Mouse (Mus musculus) Patski (cell line): ENCODE results near the gene 1110032A03Rik. TPM values are rescaled to one million over a fixed set of nuclear protein-coding genes. Genes with fewer than 3 reads are reported as not detected.

Experiments
- ATAC-seq: fragments of 100-300 bp; one replicate; pipeline ENCODE4 v1.8.0; 2021
- CTCF ChIA-PET: fragments of 350-600 bp; sonication (Branson Sonifier 250); formaldehyde crosslinking; loops from one replicate; lab custom pipeline; 2022; ENCODE audit warnings: inconsistent platforms; lab: Charles Lee
- POLR2A ChIA-PET: fragments of 350-600 bp; sonication (Branson Sonifier 250); formaldehyde crosslinking; loops from one replicate; lab custom pipeline; 2022; ENCODE audit warnings: antibody characterized with exemption, inconsistent platforms; lab: Charles Lee
- DNase-seq: peaks from one replicate; pipeline ENCODE4 v3.0.0-alpha.2; 2011; ENCODE audit warnings: low read depth, low spot score
- H3K27me3 ChIP-seq: fragments of 371-371 bp; one replicate; pipeline ENCODE4 v1.5.1; 2021
- CTCF ChIP-seq: fragments of 100-300 bp; IDR thresholded peaks from one replicate; pipeline ENCODE4 v1.5.1; 2021
- in situ Hi-C: fragments of 300-500 bp; cut with MboI; formaldehyde crosslinking; loops from 3 replicates; pipeline ENCODE4 v1.11.1; 2018; ENCODE audit warnings: low pct_unique_long_range_greater_than_20kb, mixed read lengths
- polyA plus RNA-seq: library from polyadenylated mRNA; unstranded; gene quantifications from one replicate; pipeline ENCODE4 v1.2.3, GENCODE M21; 2021

The 1110032A03Rik gene
- polyA plus RNA-seq: 28.6 TPM

GRCm38 (mm10) chr9:50774991-50775612 lies at the start of gene 1110032A03Rik, which contains the start of gene Alg9:
Gene 1110032A03Rik (minus strand): TSS chr9:50775520.
Gene Alg9 (plus strand): TSS chr9:50775019.
- CTCF ChIA-PET: interaction anchor here (1.4 kb wide), 1 partner anchor 12 kb away, joined by 6 read pairs; no protein-coding TSS in a partner anchor
- no peak for DNase-seq
- ATAC-seq: peak; percentile 49
- no peak for TF ChIP-seq CTCF
- no peaks in the 10 kb centered on the region for H3K27me3 ChIP-seq
- POLR2A ChIA-PET: interaction anchor here (0.6 kb wide), 1 partner anchor 1664 kb away, joined by 3 read pairs; no protein-coding TSS in a partner anchor
- in situ Hi-C loops: no loop called here

DNA sequence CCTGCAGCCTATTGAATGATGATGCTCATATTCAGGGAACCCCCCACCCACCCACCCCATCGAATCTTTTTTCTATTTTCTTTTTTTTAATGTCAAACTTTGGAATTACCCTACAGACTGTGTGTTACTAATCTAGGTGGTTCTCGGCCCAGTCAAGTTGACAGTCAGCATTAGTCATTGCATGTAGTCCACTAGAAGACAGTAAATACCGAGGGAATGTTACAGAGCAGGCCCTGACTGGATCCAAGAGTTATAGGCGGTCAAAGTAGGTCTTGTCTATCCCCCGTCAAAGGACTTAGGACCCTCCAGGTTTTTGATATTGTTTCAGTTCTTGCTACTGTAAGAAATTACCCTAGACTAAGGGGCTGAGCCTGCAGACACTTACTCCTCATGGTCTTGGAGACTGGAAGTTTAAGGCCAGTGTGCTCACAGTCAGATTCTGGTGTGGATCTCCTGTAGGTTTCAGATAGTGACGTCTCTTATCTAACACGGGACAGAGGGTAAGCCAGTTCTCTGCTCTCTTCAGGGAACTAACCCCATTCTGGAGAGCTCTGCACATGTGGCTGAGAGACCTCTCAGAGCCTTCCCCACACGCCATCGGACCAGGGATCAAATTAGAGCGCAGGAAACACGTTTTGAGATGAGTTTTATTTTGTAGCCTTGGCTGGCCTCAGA lies 48.6 kb upstream of the 1110032A03Rik start:
- in situ Hi-C loops: loop anchor here (25.0 kb wide), 1 partner anchor 463 kb away; the partner anchor contains the start of gene Colca2
- TF ChIP-seq CTCF: no peak
- ATAC-seq (no peak), DNase-seq (no peak)
- ChIA-PET POLR2A (interaction anchor here (1.2 kb wide), 1 partner anchor 11 kb away, joined by 3 read pairs; no protein-coding TSS in a partner anchor), CTCF (interaction anchor here (1.0 to 1.2 kb wide), 2 partner anchors 12 to 31 kb away, joined by 3 read pairs; no protein-coding TSS in a partner anchor)
- H3K27me3 ChIP-seq: no peaks in the 10 kb centered on the region

DNA sequence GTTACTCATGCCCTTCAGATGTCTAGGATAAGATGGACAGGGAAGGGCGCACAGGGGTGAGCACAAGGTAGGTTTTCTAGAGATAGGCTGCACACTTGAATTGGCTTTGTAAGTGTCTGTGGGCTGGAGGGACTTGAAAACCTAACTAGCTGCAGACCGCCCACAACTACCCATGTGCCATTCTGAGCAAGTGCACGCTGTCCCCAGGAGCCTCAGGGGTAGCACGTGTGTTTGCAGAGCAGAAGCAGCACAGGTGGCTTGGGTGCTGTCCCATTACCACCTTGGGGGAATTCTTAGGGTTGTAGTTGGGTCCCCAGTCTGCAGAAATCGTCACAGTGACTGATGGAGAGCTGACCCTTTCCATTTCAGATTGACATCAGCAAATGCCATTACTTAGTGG lies 46.9 kb upstream of the 1110032A03Rik start:
- in situ Hi-C loops: loop anchor here (25.0 kb wide), 1 partner anchor 465 kb away; the partner anchor contains the start of gene Colca2
- POLR2A ChIA-PET: no interaction called here
- no peak for TF ChIP-seq CTCF
- ATAC-seq (no peak), DNase-seq (no peak)
- H3K27me3 ChIP-seq: no peaks in the 10 kb centered on the region
- CTCF ChIA-PET: no interaction called here

DNA sequence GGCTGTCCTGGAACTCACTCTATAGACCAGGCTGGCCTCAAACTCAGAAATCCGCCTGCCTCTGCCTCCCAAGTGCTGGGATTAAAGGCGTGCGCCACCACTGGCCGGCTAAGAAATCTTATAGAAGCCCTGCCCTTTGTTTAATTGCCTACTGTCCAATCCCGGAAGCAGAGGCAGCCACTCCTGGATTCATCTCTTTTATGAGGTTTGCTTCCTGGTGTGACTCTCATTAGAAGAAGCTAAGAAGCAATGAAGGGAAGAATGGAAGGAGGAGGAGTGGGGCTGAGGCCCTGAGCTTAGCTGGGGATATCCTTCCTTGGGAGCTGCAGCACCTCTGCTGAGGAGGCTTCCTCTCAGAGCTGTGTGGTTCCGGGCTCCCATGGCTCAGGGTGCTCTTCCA lies 46.3 kb upstream of the 1110032A03Rik start:
- in situ Hi-C loops: loop anchor here (25.0 kb wide), 1 partner anchor 466 kb away; the partner anchor contains the start of gene Colca2
- DNase-seq (no peak), ATAC-seq (no peak)

DNA sequence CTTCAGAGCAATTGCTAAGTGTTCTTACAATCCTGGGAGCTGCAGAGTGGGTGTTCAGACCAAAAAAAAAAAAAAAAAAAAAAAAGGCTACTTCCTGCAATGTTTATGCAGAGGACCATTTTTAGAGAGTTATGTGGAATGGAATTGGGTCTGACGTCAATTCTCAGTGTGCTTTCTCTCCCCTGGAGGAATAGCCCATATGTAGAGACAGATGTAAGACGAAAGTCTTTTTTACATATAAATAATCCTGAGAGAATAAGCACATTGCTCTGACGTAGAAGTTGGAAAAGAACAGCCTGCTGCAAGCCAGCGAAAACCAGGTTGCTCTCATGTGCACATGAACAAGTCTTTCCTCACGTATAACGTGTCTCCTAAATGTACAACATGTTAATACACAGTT lies 44.4 kb upstream of the 1110032A03Rik start:
- TF ChIP-seq CTCF: no peak
- in situ Hi-C loops: loop anchor here (25.0 kb wide), 1 partner anchor 468 kb away; the partner anchor contains the start of gene Colca2
- no peak for ATAC-seq
- CTCF ChIA-PET: no interaction called here
- POLR2A ChIA-PET: no interaction called here
- DNase-seq: no peak
- no peaks in the 10 kb centered on the region for H3K27me3 ChIP-seq

More for the DNA sequence above, 46.3 kb upstream of the 1110032A03Rik start:
- CTCF ChIA-PET: no interaction called here
- H3K27me3 ChIP-seq: no peaks in the 10 kb centered on the region
- no peak for TF ChIP-seq CTCF
- POLR2A ChIA-PET: interaction anchor here (0.6 kb wide), 1 partner anchor 142 kb away, joined by 3 read pairs; no protein-coding TSS in a partner anchor

DNA sequence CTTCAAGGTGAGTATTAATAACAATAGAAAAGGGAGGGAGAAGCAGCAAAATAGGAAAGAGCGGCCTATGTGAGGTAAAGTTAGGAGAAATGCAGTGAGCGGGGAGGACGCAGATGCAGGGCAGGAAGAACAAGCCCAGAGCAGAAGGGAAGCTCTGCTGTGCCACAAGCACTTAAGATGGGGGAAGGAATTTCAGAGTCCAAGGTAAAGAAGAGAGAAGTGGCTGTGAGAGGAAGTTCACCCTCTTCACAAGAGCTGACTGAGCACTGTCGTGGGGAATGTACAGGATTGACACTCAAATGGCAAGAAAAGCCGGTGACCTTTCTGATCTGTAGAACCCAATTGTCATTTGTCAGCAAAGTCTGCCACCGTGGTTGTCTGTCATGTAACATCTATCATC lies 42.7 kb upstream of the 1110032A03Rik start:
- in situ Hi-C loops: loop anchor here (25.0 kb wide), 1 partner anchor 469 kb away; the partner anchor contains the start of gene Colca2
- ChIA-PET CTCF (no interaction called here), POLR2A (no interaction called here)
- no peak for DNase-seq
- ATAC-seq: no peak
- TF ChIP-seq CTCF: no peak
- no peaks in the 10 kb centered on the region for H3K27me3 ChIP-seq

GRCm38 (mm10) chr9:50816512-50816911 lies 41.2 kb upstream of the 1110032A03Rik start:
- in situ Hi-C loops: loop anchor here (25.0 kb wide), 1 partner anchor 471 kb away; the partner anchor contains the start of gene Colca2
- CTCF ChIA-PET: no interaction called here
- H3K27me3 ChIP-seq: no peaks in the 10 kb centered on the region
- POLR2A ChIA-PET: no interaction called here
- ATAC-seq (no peak), DNase-seq (no peak)
- TF ChIP-seq CTCF: no peak

DNA sequence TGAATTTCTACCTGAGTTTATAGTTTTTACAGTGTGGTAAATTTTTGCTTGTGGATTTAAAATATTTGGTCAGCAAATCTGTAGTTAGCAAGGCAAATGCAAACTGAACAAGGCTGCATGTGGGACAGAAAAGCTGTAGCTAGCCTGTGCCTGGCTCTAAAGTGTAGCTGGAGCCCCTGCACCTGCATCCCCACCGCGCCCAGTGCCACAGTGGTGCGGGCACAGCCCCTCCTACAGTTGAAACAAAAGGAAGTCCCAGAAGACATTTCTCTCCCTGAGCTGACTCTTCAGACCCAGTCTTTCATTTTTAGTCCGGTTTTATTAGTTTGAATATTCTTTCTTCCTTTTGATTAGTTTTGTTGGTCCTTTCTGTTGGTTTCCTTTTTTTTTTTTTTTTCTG lies 40.3 kb upstream of the 1110032A03Rik start:
- no peaks in the 10 kb centered on the region for H3K27me3 ChIP-seq
- TF ChIP-seq CTCF: no peak
- CTCF ChIA-PET: no interaction called here
- no peak for ATAC-seq
- no peak for DNase-seq
- in situ Hi-C loops: loop anchor here (25.0 kb wide), 1 partner anchor 472 kb away; the partner anchor contains the start of gene Colca2
- POLR2A ChIA-PET: no interaction called here

DNA sequence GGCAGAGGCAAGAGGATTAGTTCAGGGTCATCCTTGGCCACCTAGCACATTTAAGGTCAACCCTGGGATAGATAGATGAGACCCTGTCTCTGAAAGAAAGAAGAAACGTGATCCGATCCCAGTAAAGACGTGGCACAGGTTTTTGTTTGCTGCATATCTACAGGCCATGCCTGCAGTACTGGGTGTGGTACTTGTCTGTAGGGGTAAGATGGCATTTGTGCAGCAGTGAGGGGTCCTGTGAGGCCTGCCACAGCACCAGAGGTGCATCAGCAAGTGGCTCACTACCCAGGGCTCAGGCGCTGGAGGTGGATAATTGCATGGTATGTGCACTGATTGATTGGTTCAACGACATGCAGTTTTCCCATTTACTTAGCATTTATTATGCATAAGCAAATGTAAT lies 38.5 kb upstream of the 1110032A03Rik start:
- POLR2A ChIA-PET: no interaction called here
- DNase-seq (no peak), ATAC-seq (no peak)
- H3K27me3 ChIP-seq: no peaks in the 10 kb centered on the region
- CTCF ChIA-PET: no interaction called here
- no peak for TF ChIP-seq CTCF
- in situ Hi-C loops: loop anchor here (25.0 kb wide), 1 partner anchor 474 kb away; the partner anchor contains the start of gene Colca2

- ATAC-seq (no peak), DNase-seq (no peak)
- no peak for TF ChIP-seq CTCF
- CTCF ChIA-PET: no interaction called here
- POLR2A ChIA-PET: interaction anchor here (0.6 kb wide), 1 partner anchor 304 kb away, joined by 3 read pairs; no protein-coding TSS in a partner anchor
- H3K27me3 ChIP-seq: no peaks in the 10 kb centered on the region
- in situ Hi-C loops: loop anchor here (25.0 kb wide), 1 partner anchor 476 kb away; the partner anchor contains the start of gene Colca2
These were observed 36.4 kb upstream of the 1110032A03Rik start for GRCm38 (mm10) chr9:50811746-50812145.
